Mouse (Mus musculus): ENCODE measurements around the gene Plekha4. TPM values are rescaled to one million over a fixed set of nuclear protein-coding genes. Genes with fewer than 3 reads are reported as not detected.
A peak's percentile ranks its signal among the peaks of the same experiment; 100 is the strongest.
"Not testable (repeated sequence)": the region's sequence is repeated elsewhere in the genome, so short reads cannot be mapped to it uniquely, and the experiment has no call there.

Gene Plekha4
- total RNA-seq (2021) = 1 to 10 TPM; 1.9 to 2.1 TPM
- long read RNA-seq, experiment 1 = 0 reads
- long read RNA-seq, experiment 2, partial matches to known transcripts = 2 of 2 reads
- long read RNA-seq, experiment 2, other reads (novel, unspliced or antisense) = 0 of 2 reads

- intact Hi-C loops (cut with DNase I) = no loop called here
- DNase-seq = peak; percentile 95 to 97
Measured at GRCm38 (mm10) chr7:45525809-45526473, at the start of gene Plekha4, which contains the start of gene Ppp1r15a. Plekha4 (plus strand) TSS chr7:45526330. Ppp1r15a (minus strand) TSS chr7:45526268.

GRCm38 (mm10) chr7:45476453-45476852, 49.7 kb upstream of the Plekha4 start:
- DNase-seq = no peak
- intact Hi-C loops (cut with DNase I) = no loop called here

GRCm38 (mm10) chr7:45477003-45477402, 49.1 kb upstream of the Plekha4 start:
- peak; percentile 65 to 75 for DNase-seq
- intact Hi-C loops (cut with DNase I) = loop anchor here (1.0 kb wide), 1 partner anchor 84 kb away; no protein-coding TSS in a partner anchor

- intact Hi-C loops (cut with DNase I) = no loop called here
- DNase-seq = no peak
Measured at GRCm38 (mm10) chr7:45478774-45479173, 47.4 kb upstream of the Plekha4 start.

GRCm38 (mm10) chr7:45480310-45480709, 45.8 kb upstream of the Plekha4 start:
- intact Hi-C loops (cut with DNase I); DNase-seq: not testable (repeated sequence)

GRCm38 (mm10) chr7:45481374-45481927, 44.7 kb upstream of the Plekha4 start, which contains the start of gene Tulp2:
Tulp2 (plus strand) TSS chr7:45481877.
- peak; percentile 49 to 64 for DNase-seq
- intact Hi-C loops (cut with DNase I) = no loop called here

GRCm38 (mm10) chr7:45482166-45482565, 44.0 kb upstream of the Plekha4 start:
- intact Hi-C loops (cut with DNase I) = no loop called here
- no peak for DNase-seq

GRCm38 (mm10) chr7:45484985-45485384, 41.1 kb upstream of the Plekha4 start:
- intact Hi-C loops (cut with DNase I); DNase-seq: not testable (repeated sequence)

- DNase-seq = no peak
- intact Hi-C loops (cut with DNase I) = no loop called here
Measured at GRCm38 (mm10) chr7:45486158-45486557, 40.0 kb upstream of the Plekha4 start.

GRCm38 (mm10) chr7:45486761-45487415, 39.2 kb upstream of the Plekha4 start, which contains the start of gene Gm45808:
Gm45808 (minus strand) TSS chr7:45486811.
- no peak for DNase-seq
- intact Hi-C loops (cut with DNase I) = no loop called here

GRCm38 (mm10) chr7:45487861-45488292, 38.3 kb upstream of the Plekha4 start:
- intact Hi-C loops (cut with DNase I) = no loop called here
- no peak for DNase-seq

- DNase-seq = peak; percentile 66 to 71
- intact Hi-C loops (cut with DNase I) = no loop called here
Measured at GRCm38 (mm10) chr7:45488293-45489204, 37.6 kb upstream of the Plekha4 start, which contains the start of gene Dhdh. Dhdh (minus strand) TSS chr7:45488805.

- intact Hi-C loops (cut with DNase I) = no loop called here
- DNase-seq = no peak
Measured at GRCm38 (mm10) chr7:45489578-45489977, 36.6 kb upstream of the Plekha4 start.

- intact Hi-C loops (cut with DNase I) = no loop called here
- no peak for DNase-seq
Measured at GRCm38 (mm10) chr7:45490822-45491221, 35.3 kb upstream of the Plekha4 start.

- no peak for DNase-seq
- intact Hi-C loops (cut with DNase I) = no loop called here
Measured at GRCm38 (mm10) chr7:45491264-45491663, 34.9 kb upstream of the Plekha4 start.

GRCm38 (mm10) chr7:45492225-45492844, 33.8 kb upstream of the Plekha4 start:
- intact Hi-C loops (cut with DNase I) = no loop called here

GRCm38 (mm10) chr7:45492951-45493350, 33.2 kb upstream of the Plekha4 start:
- intact Hi-C loops (cut with DNase I) = no loop called here
- peak; percentile 36 to 63 for DNase-seq

More at GRCm38 (mm10) chr7:45492225-45492844, 33.8 kb upstream of the Plekha4 start:
- DNase-seq = no peak

- intact Hi-C loops (cut with DNase I) = no loop called here
Measured at GRCm38 (mm10) chr7:45494548-45494947, 31.6 kb upstream of the Plekha4 start.

GRCm38 (mm10) chr7:45498427-45498826, 27.7 kb upstream of the Plekha4 start:
- intact Hi-C loops (cut with DNase I) = no loop called here
- DNase-seq = no peak

More at GRCm38 (mm10) chr7:45494548-45494947, 31.6 kb upstream of the Plekha4 start:
- DNase-seq = peak; percentile 31 to 37
